Mouse (Mus musculus) midbrain, postnatal 0 days (tissue): ENCODE results near the gene Syt10. TPM values are rescaled to one million over a fixed set of nuclear protein-coding genes. Genes with fewer than 3 reads are reported as not detected.
"Not testable (repeated sequence)": the region's sequence is repeated elsewhere in the genome, so short reads cannot be mapped to it uniquely, and the experiment has no call there.

Source experiments
- ATAC-seq: fragments of 200-750 bp; cut with Nextera tagmentation; 2 replicates; pipeline ENCODE4 v1.8.0; 2017; ENCODE audit warnings: moderate number of reproducible peaks, mild to moderate bottlenecking, moderate TSS enrichment, moderate library complexity; ENCODE audit not compliant: low FRiP score
- DNase-seq: peaks from one replicate; pipeline ENCODE4 v3.0.0-alpha.2; 2015; ENCODE audit warnings: low spot score
- H3K27ac ChIP-seq: fragments of 300-500 bp; sonication (generic); 2 replicates; pipeline ENCODE4 v1.5.1; 2014; ENCODE audit warnings: low read depth, mild to moderate bottlenecking, low read length, mixed read lengths
- H3K27me3 ChIP-seq: fragments of 300-500 bp; sonication (generic); 2 replicates; pipeline ENCODE4 v1.6.1; 2014; ENCODE audit warnings: low read length, control low read depth, mixed read lengths; ENCODE audit not compliant: insufficient read depth
- H3K36me3 ChIP-seq: fragments of 300-500 bp; sonication (generic); 2 replicates; pipeline ENCODE4 v1.6.1; 2014; ENCODE audit warnings: low read length, control low read depth, mixed read lengths; ENCODE audit not compliant: insufficient read depth
- H3K4me1 ChIP-seq: fragments of 300-500 bp; sonication (generic); 2 replicates; pipeline ENCODE4 v1.6.1; 2014; ENCODE audit warnings: mild to moderate bottlenecking, control low read depth, antibody characterized with exemption, low read length, mixed read lengths; ENCODE audit not compliant: insufficient read depth
- H3K4me2 ChIP-seq: fragments of 300-500 bp; sonication (generic); 2 replicates; pipeline ENCODE4 v1.6.1; 2014; ENCODE audit warnings: low read depth, mild to moderate bottlenecking, low read length, mixed read lengths; ENCODE audit not compliant: poor library complexity, severe bottlenecking
- H3K4me3 ChIP-seq: fragments of 300-500 bp; sonication (generic); 2 replicates; pipeline ENCODE4 v1.5.1; 2014; ENCODE audit warnings: low read depth, mild to moderate bottlenecking, low read length, moderate library complexity
- H3K9ac ChIP-seq: fragments of 300-500 bp; sonication (generic); replicated peaks from 2 replicates; pipeline ENCODE4 v1.6.1; 2014; ENCODE audit warnings: mild to moderate bottlenecking, low read length, moderate library complexity, mixed read lengths; ENCODE audit not compliant: poor library complexity, severe bottlenecking
- H3K9me3 ChIP-seq: fragments of 300-500 bp; sonication (generic); 2 replicates; pipeline ENCODE4 v1.6.1; 2016; ENCODE audit warnings: low read length, control low read depth
- CTCF ChIP-seq: IDR thresholded peaks from 2 replicates; pipeline ENCODE4 v1.5.1; 2016; ENCODE audit warnings: antibody characterized with exemption, mild to moderate bottlenecking
- whole genome bisulfite sequencing: fragments of 180-500 bp; shearing (Covaris S2); extraction: QIAGEN DNeasy Blood & Tissue Kit; methylation state at CpG from one replicate; pipeline ENCODE4 v1.1.7; 2014; 5-methylcytosine and 5-hydroxymethylcytosine counted together
- polyA plus RNA-seq: library from polyadenylated mRNA; unstranded; fragments of >200 nt; fragmentation: Nextera tagmentation; extraction: Ambion mirVana; gene quantifications from 2 replicates; pipeline ENCODE4 v1.2.1, GENCODE M21; 2015
- total RNA-seq: library from RNA; depleted of rRNA; stranded (reverse); fragments of >200 nt; gene quantifications from 2 replicates; pipeline ENCODE4 v1.2.3, GENCODE M21; 2014; rRNA removed

Gene Syt10
- total RNA-seq = 3.6 and 4.2 TPM in 2 replicates
- polyA plus RNA-seq = 2.4 and 3.7 TPM in 2 replicates

DNA sequence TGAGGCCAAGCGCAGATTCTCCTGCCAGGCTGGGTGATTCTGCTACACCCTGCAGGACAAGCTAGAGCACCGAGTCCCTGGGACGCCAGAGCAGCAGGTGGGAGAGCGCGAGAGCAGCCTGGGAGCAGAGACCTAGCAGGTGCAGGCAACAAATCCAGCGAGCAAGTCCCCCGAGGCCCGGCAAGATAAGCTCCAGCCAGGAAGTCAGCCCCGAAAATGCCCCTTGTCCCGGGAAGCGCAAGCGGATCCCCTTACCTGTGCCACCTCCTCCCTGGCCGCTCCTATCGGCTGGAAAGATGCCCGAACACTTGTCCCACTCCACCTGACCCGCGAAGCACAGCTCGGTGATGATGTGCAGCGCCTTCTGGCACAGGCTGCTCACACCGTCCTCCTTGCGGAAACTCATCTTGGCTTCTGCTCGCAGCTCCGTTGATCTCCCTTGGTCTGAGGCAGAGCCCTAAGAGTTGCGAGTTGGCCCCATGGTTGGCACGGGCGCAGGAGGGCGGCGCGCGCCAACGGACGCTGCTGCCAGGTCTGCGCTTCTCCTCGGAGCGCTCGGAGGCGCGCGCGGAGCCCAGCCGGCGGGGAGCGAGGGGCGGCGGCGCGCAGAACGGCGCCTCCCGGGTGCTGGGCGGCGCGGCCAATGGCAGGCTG is at the start of gene Syt10:
Gene Syt10 (minus strand): TSS at position 497 of the 654 bp plus-strand sequence.
- H3K4me3 ChIP-seq = peak within 1 kb of the TSS; percentile 61
- no peak within 1 kb of the TSS for H3K27ac ChIP-seq
- TF ChIP-seq CTCF = no peak
- peak; percentile 65 for DNase-seq
- peak within 1 kb of the TSS; percentile 44 for H3K9ac ChIP-seq
- H3K4me1 ChIP-seq = no peaks in the 10 kb centered on the region
- no peaks in the 10 kb centered on the region for H3K9me3 ChIP-seq
- WGBS = under 1% methylated on average over 53 of the region's 53 CpGs
- 0 out of 2 replicates have a peak, but pooled peaks have one; percentile 52 for ATAC-seq
- H3K27me3 ChIP-seq = 0 out of 2 replicates have a peak, but pooled peaks cover 5% of the 10 kb centered on the region
- no peaks in the 10 kb centered on the region for H3K36me3 ChIP-seq
- H3K4me2 ChIP-seq = peak within 1 kb of the TSS; percentile 95

DNA sequence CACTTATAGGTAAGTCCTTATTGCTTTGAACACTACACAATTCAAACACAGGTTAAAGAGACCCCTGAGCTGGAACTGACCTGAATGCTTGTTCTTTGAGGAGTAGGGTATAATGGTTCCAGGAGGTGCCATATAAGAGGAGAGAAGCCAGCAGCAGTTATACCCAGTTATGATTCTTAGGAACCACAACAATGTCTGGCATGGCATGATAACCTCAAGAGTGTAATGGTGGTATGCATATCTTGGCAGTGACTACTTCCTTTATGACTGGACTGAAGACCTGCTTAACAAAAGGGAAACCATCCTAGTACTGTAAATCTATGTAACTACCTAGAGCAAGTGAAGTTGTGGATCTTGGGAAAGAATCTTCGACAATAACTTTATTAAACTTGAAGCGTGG is 42.1 kb upstream of the Syt10 start:
- WGBS = 95% methylated on average over 2 of the region's 2 CpGs
- DNase-seq = no peak

DNA sequence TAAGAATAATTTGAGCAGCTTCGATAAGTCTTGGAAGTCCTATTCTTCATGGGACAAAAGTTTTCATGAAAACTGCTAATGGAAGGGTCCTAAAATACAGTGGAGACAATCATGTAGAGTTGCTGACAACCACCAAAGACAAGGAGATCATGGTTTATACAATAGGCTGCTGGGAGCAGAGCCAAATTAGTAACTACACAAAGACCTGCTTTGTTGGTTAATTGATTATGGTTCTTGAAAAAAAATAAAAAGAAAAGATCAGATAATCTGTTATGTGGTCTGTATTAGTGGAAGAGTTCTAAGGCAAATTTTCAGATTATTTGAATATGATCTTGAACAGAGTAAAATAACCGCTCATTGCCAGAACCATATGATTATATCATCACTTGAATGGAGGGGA is 37.3 kb upstream of the Syt10 start:
- TF ChIP-seq CTCF = no peak
- 94% methylated on average over 2 of the region's 2 CpGs for WGBS

More for the DNA sequence above, 42.1 kb upstream of the Syt10 start:
- H3K27me3 ChIP-seq = no peaks in the 10 kb centered on the region
- H3K36me3 ChIP-seq = no peaks in the 10 kb centered on the region
- no peak overlapping the region for H3K9ac ChIP-seq
- ATAC-seq = no peak
- no peak overlapping the region for H3K4me3 ChIP-seq
- no peak overlapping the region for H3K27ac ChIP-seq
- no peak overlapping the region for H3K4me2 ChIP-seq
- no peaks in the 10 kb centered on the region for H3K4me1 ChIP-seq
- no peaks in the 10 kb centered on the region for H3K9me3 ChIP-seq
- TF ChIP-seq CTCF = no peak

DNA sequence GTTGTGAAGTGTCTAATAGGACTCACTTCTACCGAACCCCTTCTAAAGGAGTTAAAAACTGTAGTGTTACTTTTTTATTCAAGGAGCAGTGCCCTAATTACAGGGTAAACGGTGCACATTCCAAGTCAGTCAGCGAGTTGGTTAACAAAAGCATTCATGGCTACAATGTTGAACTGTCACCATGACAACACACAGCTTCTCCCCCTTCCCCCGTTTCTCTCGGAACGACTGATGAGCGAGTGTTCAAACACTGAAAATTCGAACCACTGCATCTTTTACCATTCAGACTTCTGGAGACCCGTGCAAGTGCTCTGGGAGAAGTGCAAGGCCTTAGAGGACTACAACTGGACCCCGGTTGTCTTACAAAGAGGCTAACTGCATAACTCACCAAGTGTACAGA is 25.6 kb downstream of the Syt10 start:
- DNase-seq = peak; percentile 33
- no peak overlapping the region for H3K9ac ChIP-seq
- H3K9me3 ChIP-seq = no peaks in the 10 kb centered on the region
- no peak overlapping the region for H3K27ac ChIP-seq
- no peaks in the 10 kb centered on the region for H3K36me3 ChIP-seq
- TF ChIP-seq CTCF = no peak
- H3K4me1 ChIP-seq = 0 out of 2 replicates have a peak, but pooled peaks cover 5% of the 10 kb centered on the region
- no peak overlapping the region for H3K4me3 ChIP-seq
- H3K4me2 ChIP-seq = 0 out of 2 replicates have a peak overlapping the region, but pooled peaks have one; percentile 10
- ATAC-seq = no peak
- WGBS = 12% methylated on average over 10 of the region's 10 CpGs
- H3K27me3 ChIP-seq = no peaks in the 10 kb centered on the region

More for the DNA sequence above, 37.3 kb upstream of the Syt10 start:
- Histone ChIP-seq H3K4me2 (no peak overlapping the region), H3K27ac (no peak overlapping the region), H3K36me3 (no peaks in the 10 kb centered on the region), H3K9ac (no peak overlapping the region), H3K4me3 (no peak overlapping the region), H3K4me1 (no peaks in the 10 kb centered on the region), H3K27me3 (no peaks in the 10 kb centered on the region), H3K9me3 (no peaks in the 10 kb centered on the region)
- no peak for ATAC-seq
- no peak for DNase-seq

DNA sequence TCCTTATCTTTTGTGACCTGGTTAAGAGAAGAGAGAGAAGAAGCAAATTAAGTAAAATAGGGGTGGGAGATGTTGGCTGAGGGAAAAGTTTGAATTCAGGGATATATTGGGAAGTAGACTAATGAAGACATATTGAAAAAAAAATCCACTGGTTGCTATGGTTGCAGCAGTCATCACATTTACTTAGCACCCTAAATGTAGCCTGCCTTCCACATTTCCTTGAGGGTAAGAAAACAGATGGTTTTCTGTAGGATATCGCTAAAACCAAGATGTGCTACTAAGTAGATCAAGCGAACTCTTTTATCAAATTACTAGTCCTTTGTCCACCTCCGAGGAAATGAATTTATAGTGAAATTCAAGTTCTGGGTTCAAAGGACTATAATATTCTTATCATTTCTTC is 37.2 kb downstream of the Syt10 start:
- ATAC-seq (no peak), DNase-seq (no peak)
- H3K9me3 ChIP-seq = no peaks in the 10 kb centered on the region
- no peak overlapping the region for H3K4me2 ChIP-seq
- H3K4me3 ChIP-seq = no peak overlapping the region
- H3K4me1 ChIP-seq = no peaks in the 10 kb centered on the region
- no peaks in the 10 kb centered on the region for H3K36me3 ChIP-seq
- TF ChIP-seq CTCF = no peak
- no peaks in the 10 kb centered on the region for H3K27me3 ChIP-seq
- WGBS = 91% methylated on average over 3 of the region's 3 CpGs
- no peak overlapping the region for H3K9ac ChIP-seq
- no peak overlapping the region for H3K27ac ChIP-seq

DNA sequence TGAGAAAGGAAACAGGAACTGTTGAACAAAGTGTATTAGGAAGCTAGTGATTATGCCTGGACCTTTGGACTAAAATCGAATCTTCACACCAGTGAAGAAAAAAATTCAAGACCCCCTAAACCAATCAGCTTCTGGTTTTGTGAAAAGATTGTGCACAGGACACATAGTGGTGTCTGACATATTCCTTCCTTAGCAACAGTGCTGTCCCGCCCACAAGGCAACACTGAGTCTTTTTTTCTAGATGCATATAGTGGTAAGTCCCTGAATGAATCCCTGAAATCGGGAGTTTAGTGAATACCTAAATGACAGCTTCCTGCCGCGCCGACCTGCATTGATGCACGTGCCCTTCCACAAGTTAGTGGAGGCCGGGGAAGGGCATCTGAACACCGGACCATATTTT is 61.7 kb downstream of the Syt10 start:
- H3K27me3 ChIP-seq = no peaks in the 10 kb centered on the region
- TF ChIP-seq CTCF = no peak
- H3K27ac ChIP-seq = no peak overlapping the region
- 0 out of 2 replicates have a peak overlapping the region, but pooled peaks have one; percentile 18 for H3K4me2 ChIP-seq
- H3K36me3 ChIP-seq = no peaks in the 10 kb centered on the region
- WGBS = 64% methylated on average over 9 of the region's 9 CpGs
- H3K4me3 ChIP-seq = no peak overlapping the region
- no peaks in the 10 kb centered on the region for H3K4me1 ChIP-seq
- H3K9ac ChIP-seq = no peak overlapping the region
- no peak for DNase-seq
- no peaks in the 10 kb centered on the region for H3K9me3 ChIP-seq
- ATAC-seq = no peak

DNA sequence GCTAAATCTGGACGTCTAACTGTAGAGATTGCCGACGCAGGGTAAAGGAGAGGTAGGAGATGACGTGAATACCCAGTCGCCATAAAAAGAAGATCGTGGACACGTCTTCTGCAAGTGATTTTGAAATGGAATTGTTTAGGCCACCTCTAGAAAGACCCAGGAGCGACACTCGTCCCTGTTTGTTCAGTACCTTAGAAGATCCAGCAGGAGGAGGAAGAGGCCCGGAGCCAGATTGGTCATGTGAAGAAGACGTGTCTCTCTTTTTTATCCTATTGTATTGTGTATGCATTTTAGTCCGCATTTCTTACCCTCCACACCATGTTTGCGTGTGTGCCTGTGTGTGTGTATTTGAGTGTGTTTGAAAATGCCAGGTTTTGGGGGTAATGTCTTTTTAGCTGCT is 75.6 kb downstream of the Syt10 start:
- H3K27ac ChIP-seq, H3K36me3 ChIP-seq, H3K4me2 ChIP-seq, H3K4me1 ChIP-seq, ATAC-seq, DNase-seq, H3K4me3 ChIP-seq, H3K9ac ChIP-seq, H3K27me3 ChIP-seq, H3K9me3 ChIP-seq: not testable (repeated sequence)
- WGBS = 95% methylated on average over 10 of the region's 13 CpGs
